Mouse (Mus musculus) colon, adult 2 months (tissue): ENCODE results near the gene Olfr97. TPM values are rescaled to one million over a fixed set of nuclear protein-coding genes. Genes with fewer than 3 reads are reported as not detected.

Experiments used
- polyA plus RNA-seq: library from polyadenylated mRNA; depleted of rRNA; stranded (reverse); fragments of >200 nt; gene quantifications from 2 replicates; pipeline ENCODE4 v1.2.3, GENCODE M21; 2012; rRNA removed

Olfr97 gene
- polyA plus RNA-seq, result not detected in 2 replicates

GRCm38 (mm10) chr17:37237230-37237629, at the start of gene Olfr97:
Gene Olfr97 (minus strand): TSS chr17:37237330.

GRCm38 (mm10) chr17:37283360-37283759, 46.2 kb upstream of the Olfr97 start, which contains the start of gene Olfr99:
Gene Olfr99 (minus strand): TSS chr17:37283460.

GRCm38 (mm10) chr17:37270058-37270701, 33.0 kb upstream of the Olfr97 start, which contains the start of gene H2-M3:
Gene H2-M3 (plus strand): TSS chr17:37270220.

GRCm38 (mm10) chr17:37263626-37264025, 26.5 kb upstream of the Olfr97 start, which contains the start of gene Olfr98:
Gene Olfr98 (minus strand): TSS chr17:37263749.

GRCm38 (mm10) chr17:37219846-37220245, 17.3 kb downstream of the Olfr97 start, which contains the start of gene Olfr96:
Gene Olfr96 (plus strand): TSS chr17:37220146.

GRCm38 (mm10) chr17:37213018-37213417, 24.1 kb downstream of the Olfr97 start, which contains the start of gene Olfr95:
Gene Olfr95 (minus strand): TSS chr17:37213118.

GRCm38 (mm10) chr17:37200894-37201293, 36.2 kb downstream of the Olfr97 start, which contains the start of gene Olfr94:
Gene Olfr94 (minus strand): TSS chr17:37200994.

GRCm38 (mm10) chr17:37193656-37194055, 43.5 kb downstream of the Olfr97 start, which contains the start of gene Ubd:
Gene Ubd (plus strand): TSS chr17:37193892.

Other genes starting within 250 kb of the Olfr97 start
- 0.28 TPM in 1 of 2 replicates, not detected in the other for gene H2-M5, start 247.8 kb downstream of the Olfr97 start, polyA plus RNA-seq
- 1.7 and 1.9 TPM in 2 replicates for gene Zfp57, start 236.2 kb downstream of the Olfr97 start, polyA plus RNA-seq
- gene Mog, start 213.9 kb downstream of the Olfr97 start, polyA plus RNA-seq, result not detected in 2 replicates
- 20.3 and 20.6 TPM in 2 replicates for gene Gabbr1, start 191.4 kb downstream of the Olfr97 start, polyA plus RNA-seq
- not detected in 2 replicates for gene Olfr90, start 148.8 kb downstream of the Olfr97 start, polyA plus RNA-seq
- gene Olfr91, start 139.1 kb downstream of the Olfr97 start, polyA plus RNA-seq, result not detected in 2 replicates
- gene Olfr92, start 117.2 kb downstream of the Olfr97 start, polyA plus RNA-seq, result not detected in 2 replicates
- gene Olfr93, start 75.8 kb downstream of the Olfr97 start, polyA plus RNA-seq, result not detected in 2 replicates
- 0.21 and 0.38 TPM in 2 replicates for gene Ubd, start 43.4 kb downstream of the Olfr97 start, polyA plus RNA-seq
- gene Olfr94, start 36.3 kb downstream of the Olfr97 start, polyA plus RNA-seq, result not detected in 2 replicates
- gene Olfr95, start 24.2 kb downstream of the Olfr97 start, polyA plus RNA-seq, result not detected in 2 replicates
- gene Olfr96, start 17.2 kb downstream of the Olfr97 start, polyA plus RNA-seq, result not detected in 2 replicates
- gene Olfr98, start 26.4 kb upstream of the Olfr97 start, polyA plus RNA-seq, result not detected in 2 replicates
- 7.4 and 7.7 TPM in 2 replicates for gene H2-M3, start 32.9 kb upstream of the Olfr97 start, polyA plus RNA-seq
- not detected in 2 replicates for gene Olfr99, start 46.1 kb upstream of the Olfr97 start, polyA plus RNA-seq
- gene Olfr101, start 67.0 kb upstream of the Olfr97 start, polyA plus RNA-seq, result not detected in 2 replicates
- gene Olfr102, start 79.7 kb upstream of the Olfr97 start, polyA plus RNA-seq, result not detected in 2 replicates
- not detected in 2 replicates for gene Olfr103, start 102.4 kb upstream of the Olfr97 start, polyA plus RNA-seq
- gene Olfr104-ps, start 122.3 kb upstream of the Olfr97 start, polyA plus RNA-seq, result not detected in 2 replicates
- not detected in 2 replicates for gene Olfr105-ps, start 141.7 kb upstream of the Olfr97 start, polyA plus RNA-seq
- not detected in 2 replicates for gene Olfr106-ps, start 153.1 kb upstream of the Olfr97 start, polyA plus RNA-seq
- gene Olfr107, start 161.9 kb upstream of the Olfr97 start, polyA plus RNA-seq, result not detected in 2 replicates
- gene Olfr108, start 208.2 kb upstream of the Olfr97 start, polyA plus RNA-seq, result not detected in 2 replicates
- gene Olfr109, start 221.6 kb upstream of the Olfr97 start, polyA plus RNA-seq, result not detected in 2 replicates
- gene H2-M2, start 246.2 kb upstream of the Olfr97 start, polyA plus RNA-seq, result 0.84 and 1.1 TPM in 2 replicates